Mouse (Mus musculus): ENCODE data around the gene Aass. TPM values are rescaled to one million over a fixed set of nuclear protein-coding genes. Genes with fewer than 3 reads are reported as not detected.

Aass gene
- polyA plus RNA-seq, 1 experiment: 0.16 TPM

DNA sequence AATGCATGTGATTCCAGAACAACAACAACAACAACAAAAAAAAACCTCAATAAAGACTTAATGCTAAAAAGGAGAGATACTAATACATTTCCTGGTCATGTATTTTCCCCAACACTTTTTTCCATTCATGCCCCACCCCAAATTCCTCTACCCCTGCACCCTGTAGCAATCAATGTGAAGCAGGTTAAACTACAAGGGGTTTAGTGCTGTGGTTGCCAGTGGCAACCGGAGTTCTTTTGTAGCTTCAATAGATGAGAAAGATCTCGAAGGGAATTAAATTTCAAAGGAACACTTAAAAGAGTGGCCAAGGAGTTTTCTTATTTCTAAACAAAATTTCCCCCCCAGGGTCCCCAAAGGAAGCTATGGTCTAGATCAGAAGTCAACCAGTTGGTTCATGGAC is 56.7 kb downstream of the Aass start:
- H3K36me3 ChIP-seq (ENCODE audit: control insufficient read depth, insufficient read depth, low read length): no peaks in the 10 kb centered on the region
- 77% methylated on average over 2 of the region's 2 CpGs for WGBS
- H3K27me3 ChIP-seq (ENCODE audit: control insufficient read depth, insufficient read depth, low read length): no peaks in the 10 kb centered on the region
- no peaks in the 10 kb centered on the region for H3K4me1 ChIP-seq (ENCODE audit: control insufficient read depth, insufficient read depth, insufficient read length)
- DNase-seq (ENCODE audit: low read depth in 1 of 2, low spot score in 2 of 2): no peak
- no peak overlapping the region for H3K27ac ChIP-seq (ENCODE audit: insufficient read depth, low read length)
- H3K4me3 ChIP-seq (ENCODE audit: extremely low read depth, insufficient read depth, insufficient read length): no peak overlapping the region
- TF ChIP-seq POLR2A (IDR thresholded peaks at IDR 0.05; ENCODE audit: low read depth, low read length): no peak
- TF ChIP-seq CTCF (IDR thresholded peaks at IDR 0.05; ENCODE audit: extremely low read depth, insufficient read depth, insufficient read length, insufficient replicate concordance): no peak

DNA sequence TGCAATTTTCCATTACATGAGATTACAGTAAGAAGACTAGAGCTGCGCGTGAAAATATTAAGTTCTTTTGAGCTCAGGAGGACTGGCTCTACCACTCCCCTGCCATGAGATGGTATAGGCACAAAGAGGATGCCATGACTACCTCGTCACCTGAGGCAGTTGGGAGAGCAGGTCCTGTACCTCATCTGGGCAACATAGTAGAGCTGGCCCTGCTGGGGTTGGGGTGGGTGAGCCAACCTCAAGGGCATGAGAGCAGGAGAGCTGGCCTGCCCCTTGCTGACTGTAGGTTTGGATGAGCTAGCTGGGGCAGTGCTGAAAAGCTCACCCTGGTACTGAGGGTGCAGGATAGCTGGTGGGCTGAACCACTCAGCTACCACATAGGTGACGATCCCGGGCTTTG is 77.1 kb downstream of the Aass start:
- DNase-seq (ENCODE audit: low read depth in 1 of 2, low spot score in 2 of 2): no peak
- 87% methylated on average over 5 of the region's 5 CpGs for WGBS

DNA sequence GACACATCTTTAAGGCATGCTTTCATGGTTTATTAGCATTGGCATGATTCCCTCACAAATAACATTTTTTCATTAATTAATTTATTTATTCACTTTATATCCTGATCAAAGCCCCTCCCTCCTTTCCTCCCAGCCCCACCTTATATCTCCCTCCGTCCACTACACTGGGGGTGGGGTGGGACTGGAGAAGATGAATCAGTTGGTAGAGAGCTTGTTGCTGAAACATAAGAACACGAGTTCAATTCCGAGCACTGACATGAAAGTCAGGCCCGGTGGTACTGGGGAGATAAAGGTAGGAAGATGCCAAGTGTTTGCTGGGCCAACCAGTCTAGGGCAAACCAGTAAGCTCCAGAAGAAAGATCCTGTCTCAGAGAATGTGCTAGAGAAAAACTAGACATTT is 84.0 kb downstream of the Aass start:
- Histone ChIP-seq H3K27me3 (ENCODE audit: control insufficient read depth, insufficient read depth, low read length) (no peaks in the 10 kb centered on the region), H3K36me3 (ENCODE audit: control insufficient read depth, insufficient read depth, low read length) (no peaks in the 10 kb centered on the region), H3K4me1 (ENCODE audit: control insufficient read depth, insufficient read depth, insufficient read length) (no peaks in the 10 kb centered on the region), H3K4me3 (ENCODE audit: extremely low read depth, insufficient read depth, insufficient read length) (no peak overlapping the region), H3K27ac (ENCODE audit: insufficient read depth, low read length) (no peak overlapping the region)
- TF ChIP-seq CTCF (IDR thresholded peaks at IDR 0.05; ENCODE audit: extremely low read depth, insufficient read depth, insufficient read length, insufficient replicate concordance): no peak
- TF ChIP-seq POLR2A (IDR thresholded peaks at IDR 0.05; ENCODE audit: low read depth, low read length): no peak
- DNase-seq (ENCODE audit: low read depth in 1 of 2, low spot score in 2 of 2): no peak
- WGBS: 83% methylated on average over 4 of the region's 4 CpGs

More for the DNA sequence above, 77.1 kb downstream of the Aass start:
- Histone ChIP-seq H3K27me3 (ENCODE audit: control insufficient read depth, insufficient read depth, low read length) (no peaks in the 10 kb centered on the region), H3K4me1 (ENCODE audit: control insufficient read depth, insufficient read depth, insufficient read length) (no peaks in the 10 kb centered on the region), H3K36me3 (ENCODE audit: control insufficient read depth, insufficient read depth, low read length) (no peaks in the 10 kb centered on the region), H3K27ac (ENCODE audit: insufficient read depth, low read length) (no peak overlapping the region), H3K4me3 (ENCODE audit: extremely low read depth, insufficient read depth, insufficient read length) (no peak overlapping the region)
- no peak for TF ChIP-seq CTCF (IDR thresholded peaks at IDR 0.05; ENCODE audit: extremely low read depth, insufficient read depth, insufficient read length, insufficient replicate concordance)
- TF ChIP-seq POLR2A (IDR thresholded peaks at IDR 0.05; ENCODE audit: low read depth, low read length): no peak

GRCm38 (mm10) chr6:23028251-23028650 is 104.5 kb downstream of the Aass start:
- WGBS: 82% methylated on average over 1 of the region's 1 CpGs
- H3K27me3 ChIP-seq (ENCODE audit: control insufficient read depth, insufficient read depth, low read length): no peaks in the 10 kb centered on the region
- H3K4me1 ChIP-seq (ENCODE audit: control insufficient read depth, insufficient read depth, insufficient read length): no peaks in the 10 kb centered on the region
- no peak for DNase-seq (ENCODE audit: low read depth in 1 of 2, low spot score in 2 of 2)
- no peak overlapping the region for H3K4me3 ChIP-seq (ENCODE audit: extremely low read depth, insufficient read depth, insufficient read length)
- H3K27ac ChIP-seq (ENCODE audit: insufficient read depth, low read length): no peak overlapping the region
- H3K36me3 ChIP-seq (ENCODE audit: control insufficient read depth, insufficient read depth, low read length): no peaks in the 10 kb centered on the region
- TF ChIP-seq CTCF (IDR thresholded peaks at IDR 0.05; ENCODE audit: extremely low read depth, insufficient read depth, insufficient read length, insufficient replicate concordance): no peak
- TF ChIP-seq POLR2A (IDR thresholded peaks at IDR 0.05; ENCODE audit: low read depth, low read length): no peak

Other genes with a start within 250 kb of the Aass start
- not detected in 2 replicates for gene Fezf1, start 115.4 kb upstream of the Aass start, polyA plus RNA-seq (2012; rRNA removed)

Data from spleen, adult 2 months (tissue).